Mouse (Mus musculus): ENCODE measurements around the gene Dhdh. TPM values are rescaled to one million over a fixed set of nuclear protein-coding genes. Genes with fewer than 3 reads are reported as not detected.

Gene Dhdh
- polyA plus RNA-seq (2017; shearing (Covaris generic)) = 0.95 TPM

DNA sequence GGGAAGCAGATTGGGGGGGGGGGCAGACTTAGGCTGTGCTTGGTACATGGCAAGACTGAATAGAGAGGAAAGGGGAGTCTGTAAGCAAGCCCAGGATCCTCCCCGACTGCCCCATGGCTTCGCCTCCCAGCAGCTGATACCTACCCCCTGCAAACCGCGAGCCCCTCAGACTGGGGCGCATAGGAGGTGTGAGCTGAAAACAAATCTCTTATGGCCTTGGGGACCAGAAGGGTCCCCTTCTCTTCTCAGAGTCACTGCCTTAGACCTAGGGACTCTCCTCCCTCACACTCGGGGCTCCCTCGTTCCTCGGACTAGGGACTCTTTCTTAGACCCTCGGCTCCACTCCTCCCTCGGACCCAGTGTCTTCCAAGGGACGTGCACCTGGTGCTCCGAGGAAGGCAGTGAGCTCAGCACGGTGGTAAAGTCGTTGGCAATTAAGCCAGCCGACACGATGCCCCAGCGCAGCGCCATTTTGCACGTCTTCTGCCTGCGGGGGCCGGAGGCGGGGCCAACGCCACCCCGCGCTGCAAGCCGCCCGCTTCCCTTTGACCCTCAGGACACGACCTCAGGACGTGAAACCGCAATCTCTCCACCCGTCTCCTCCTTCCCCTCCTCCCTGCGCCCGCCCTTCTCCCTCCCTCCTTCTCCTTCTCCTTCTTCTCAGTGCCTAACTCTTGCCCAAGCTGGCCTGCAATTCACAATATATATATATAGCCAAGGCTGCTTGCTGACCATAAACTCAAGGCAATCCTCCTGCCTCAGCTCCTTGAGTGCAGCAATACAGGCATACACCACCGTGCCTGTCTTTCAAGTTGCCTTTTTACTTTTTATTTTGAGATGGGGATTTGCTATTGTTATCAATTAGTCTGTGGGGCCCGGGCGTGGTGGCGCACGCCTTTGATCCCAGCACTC is at the start of gene Dhdh:
TSS of gene Dhdh (minus strand) at position 513 of the 912 bp plus-strand sequence.

DNA sequence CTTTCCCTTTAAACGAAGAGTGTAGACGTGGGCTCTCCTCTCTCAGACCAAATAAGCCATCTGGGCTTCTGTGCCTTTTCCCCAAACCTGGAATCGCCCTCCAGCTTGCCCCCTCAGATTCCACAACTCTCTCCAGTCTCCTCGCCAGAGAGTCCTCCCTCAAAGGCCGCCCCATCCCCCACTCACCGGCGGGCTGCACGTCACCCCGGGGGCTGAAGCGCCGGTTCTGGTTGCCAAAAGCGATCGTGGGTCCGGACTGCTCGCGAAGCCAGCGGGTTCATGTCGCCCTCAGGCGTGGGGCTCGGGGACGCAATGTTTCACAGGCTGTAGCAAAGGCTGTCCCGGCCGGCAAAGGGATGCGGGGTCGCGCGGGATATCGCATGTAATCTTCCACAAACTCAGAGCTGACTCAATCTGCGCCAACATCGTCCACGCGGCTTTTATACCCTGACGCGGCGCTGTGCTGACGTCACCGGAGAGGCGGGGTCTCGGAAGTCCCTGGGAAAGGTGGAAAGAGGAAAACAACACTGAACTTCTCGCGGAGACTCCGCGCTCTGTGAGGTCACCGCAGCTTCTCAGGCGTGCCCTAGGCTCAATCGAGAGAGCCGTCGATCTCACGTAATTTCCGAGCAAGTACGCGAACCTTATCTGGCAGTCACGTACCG is 37.3 kb upstream of the Dhdh start, which contains the start of the genes Ppp1r15a and Plekha4:
TSS of gene Ppp1r15a (minus strand) at position 460 of the 665 bp plus-strand sequence.
TSS of gene Plekha4 (plus strand) at position 522 of the 665 bp plus-strand sequence.

DNA sequence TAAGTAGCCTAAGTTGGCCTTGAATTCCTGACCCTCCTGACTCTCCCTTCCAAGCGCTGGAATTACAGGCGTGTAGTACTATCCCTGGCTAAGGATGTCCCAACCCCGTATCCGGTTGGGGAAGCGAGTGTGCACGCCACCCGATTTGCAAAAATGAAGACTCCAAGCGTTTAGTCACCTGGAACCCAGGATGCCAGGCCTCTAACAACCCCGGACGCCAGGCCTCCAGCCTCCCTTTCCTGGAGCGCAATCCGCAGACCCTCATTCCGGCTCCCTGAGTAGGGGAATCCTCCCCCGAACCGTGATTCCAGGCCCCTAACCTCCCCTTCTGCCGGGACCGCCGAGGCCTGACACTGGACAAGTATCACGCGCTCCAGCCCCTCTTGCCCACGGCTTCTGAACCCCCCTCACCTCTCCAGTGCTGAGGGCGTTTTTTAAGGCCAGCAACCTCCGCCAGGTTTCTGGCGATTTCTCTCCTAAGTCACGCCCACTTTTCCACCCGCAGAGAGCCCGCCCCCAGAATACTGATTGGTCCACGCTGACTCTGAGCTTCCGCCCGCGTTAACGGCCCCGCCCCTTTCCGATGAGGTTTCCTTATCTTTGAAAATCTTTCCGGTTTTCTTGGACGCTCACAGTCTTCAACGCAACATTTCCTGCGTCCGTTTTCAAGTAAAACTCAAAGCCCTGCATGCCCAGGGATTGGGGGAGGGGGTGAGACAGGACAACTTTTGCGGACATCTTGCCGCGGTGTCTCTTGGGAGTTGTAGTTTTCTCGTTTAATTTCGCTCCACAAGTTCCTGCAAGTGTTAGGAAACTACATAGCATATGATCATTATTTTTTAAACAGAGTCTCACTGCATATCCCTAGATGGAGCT is 21.5 kb upstream of the Dhdh start, which contains the start of gene Nucb1:
TSS of gene Nucb1 (minus strand) at position 495 of the 876 bp plus-strand sequence.

DNA sequence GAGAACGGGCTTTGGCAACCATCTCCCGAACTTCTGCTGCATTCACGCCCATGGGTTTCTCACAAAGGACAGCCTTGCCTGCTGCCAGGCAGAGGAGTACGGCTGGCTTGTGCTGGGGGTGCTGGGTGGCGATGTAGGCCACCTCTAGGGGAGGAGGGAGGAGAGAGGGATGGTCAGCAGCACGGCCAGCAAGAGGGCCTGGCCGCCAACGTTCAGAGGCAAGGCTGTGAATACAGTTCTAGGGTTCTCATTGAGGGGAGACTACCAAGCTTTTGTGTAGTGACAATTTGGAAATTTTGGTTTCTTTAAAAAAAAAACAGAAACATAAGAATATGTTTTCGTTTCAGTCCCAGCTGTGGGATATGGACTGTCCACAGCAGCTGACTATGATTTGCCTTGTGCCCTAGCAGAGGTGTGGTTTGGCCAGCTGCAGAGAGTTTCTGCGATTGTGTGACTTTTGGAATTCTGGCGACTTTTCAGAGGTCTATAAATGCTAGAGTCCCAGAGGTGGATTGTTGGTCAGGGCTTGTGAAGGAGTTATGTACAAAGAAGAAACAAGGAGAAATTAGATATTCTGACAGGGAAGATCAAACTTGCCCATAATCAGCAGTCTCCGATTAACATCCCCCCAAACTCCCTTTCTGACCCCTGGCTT is 1.7 kb downstream of the Dhdh start, which contains the start of gene Gm45808:
TSS of gene Gm45808 (minus strand) at position 51 of the 655 bp plus-strand sequence.

DNA sequence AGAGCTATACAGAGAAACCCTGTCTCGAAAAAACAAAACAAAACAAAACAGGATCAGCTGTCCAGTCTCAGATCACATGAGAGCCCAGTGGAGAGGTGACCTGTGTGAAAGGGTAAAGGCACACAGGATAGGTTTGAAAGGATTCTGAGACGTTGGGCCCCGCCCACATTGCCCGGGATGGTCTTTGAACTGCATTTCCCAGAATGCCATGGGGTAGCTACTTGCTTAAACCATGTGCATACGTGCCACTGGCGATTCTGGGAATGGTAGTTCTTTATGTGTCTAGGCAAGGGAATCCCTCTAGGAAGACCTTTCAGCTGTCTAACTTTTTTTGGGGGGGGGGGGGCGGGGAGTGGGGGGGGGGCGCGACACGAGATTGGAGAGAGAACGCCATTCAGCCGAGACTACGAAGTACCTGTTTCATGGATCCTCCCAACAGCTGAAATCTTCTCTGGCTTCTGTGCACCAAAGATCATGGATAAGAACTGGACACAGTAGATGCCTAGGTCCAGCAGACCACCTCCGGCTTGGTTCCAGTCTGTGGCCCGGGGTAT is 7.2 kb downstream of the Dhdh start, which contains the start of gene Tulp2:
TSS of gene Tulp2 (plus strand) at position 504 of the 554 bp plus-strand sequence.

DNA sequence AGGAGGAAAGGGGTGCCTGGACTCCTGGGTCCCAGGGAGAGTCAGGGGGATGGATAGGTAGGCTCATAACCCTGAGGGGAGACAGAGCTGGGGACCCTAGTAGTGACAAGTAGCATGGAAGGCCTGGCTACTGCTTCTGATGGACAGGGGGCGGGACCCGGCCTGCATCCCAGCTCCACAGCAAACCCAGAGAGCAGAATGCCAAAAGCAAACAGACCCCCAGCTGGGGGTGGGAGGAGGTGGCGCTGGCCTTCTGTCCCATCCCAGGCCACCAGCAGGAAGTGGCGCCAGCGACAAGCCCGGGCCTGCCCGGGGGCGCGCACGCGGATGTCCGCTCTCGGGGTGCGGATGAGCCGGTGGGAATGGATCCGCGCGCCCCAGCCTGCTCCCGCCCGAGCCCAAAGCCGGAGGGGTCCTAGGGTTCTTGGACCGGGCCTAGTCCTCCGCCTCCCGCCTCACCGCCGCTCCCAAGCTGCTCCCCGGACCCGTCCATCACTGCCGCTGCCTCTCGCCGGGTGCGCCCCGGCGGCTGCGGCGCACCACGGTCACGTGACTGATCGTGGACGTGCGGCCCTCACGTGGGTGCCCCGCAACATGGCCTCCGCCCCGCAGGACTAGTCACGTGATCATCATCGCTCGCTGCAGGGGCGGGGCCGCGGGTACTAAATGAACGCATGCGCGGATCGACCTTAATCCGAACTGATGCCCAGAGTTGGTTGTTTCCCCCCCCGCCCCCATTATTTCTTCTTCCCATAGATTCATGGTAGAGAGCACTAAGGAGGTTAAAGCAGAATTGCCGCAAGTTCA is 22.1 kb downstream of the Dhdh start, which contains the start of gene Bax:
TSS of gene Bax (minus strand) at position 616 of the 807 bp plus-strand sequence.

DNA sequence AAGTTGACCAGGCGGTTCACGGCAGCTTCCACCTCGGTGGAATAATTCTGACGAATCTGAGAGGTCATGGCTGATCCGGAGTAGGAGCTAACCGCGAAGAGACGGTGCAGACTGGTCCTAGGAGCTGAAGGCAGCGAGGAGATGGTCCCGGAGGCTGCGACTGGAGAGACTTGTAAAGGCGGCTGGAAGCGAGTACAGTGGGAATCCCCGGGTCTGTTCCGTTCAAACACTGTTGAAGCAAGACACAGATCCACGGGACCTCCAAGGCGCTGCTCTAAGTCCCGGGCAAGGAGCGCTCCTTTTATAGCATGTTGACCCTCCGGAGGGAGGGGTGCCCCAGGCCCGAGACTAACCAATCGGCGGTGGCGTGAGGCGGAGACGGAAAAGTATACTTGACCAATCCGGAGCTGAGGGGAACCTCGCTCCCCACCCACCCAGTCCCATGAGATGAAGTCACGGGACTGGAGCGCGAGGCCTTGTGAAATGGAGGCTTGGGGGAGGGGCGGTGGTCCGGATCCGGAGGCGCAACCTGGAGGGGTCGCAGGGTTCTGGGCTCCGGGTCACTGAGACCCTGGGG is 29.0 kb downstream of the Dhdh start, which contains the start of gene Ftl1:
TSS of gene Ftl1 (minus strand) at position 321 of the 577 bp plus-strand sequence.

DNA sequence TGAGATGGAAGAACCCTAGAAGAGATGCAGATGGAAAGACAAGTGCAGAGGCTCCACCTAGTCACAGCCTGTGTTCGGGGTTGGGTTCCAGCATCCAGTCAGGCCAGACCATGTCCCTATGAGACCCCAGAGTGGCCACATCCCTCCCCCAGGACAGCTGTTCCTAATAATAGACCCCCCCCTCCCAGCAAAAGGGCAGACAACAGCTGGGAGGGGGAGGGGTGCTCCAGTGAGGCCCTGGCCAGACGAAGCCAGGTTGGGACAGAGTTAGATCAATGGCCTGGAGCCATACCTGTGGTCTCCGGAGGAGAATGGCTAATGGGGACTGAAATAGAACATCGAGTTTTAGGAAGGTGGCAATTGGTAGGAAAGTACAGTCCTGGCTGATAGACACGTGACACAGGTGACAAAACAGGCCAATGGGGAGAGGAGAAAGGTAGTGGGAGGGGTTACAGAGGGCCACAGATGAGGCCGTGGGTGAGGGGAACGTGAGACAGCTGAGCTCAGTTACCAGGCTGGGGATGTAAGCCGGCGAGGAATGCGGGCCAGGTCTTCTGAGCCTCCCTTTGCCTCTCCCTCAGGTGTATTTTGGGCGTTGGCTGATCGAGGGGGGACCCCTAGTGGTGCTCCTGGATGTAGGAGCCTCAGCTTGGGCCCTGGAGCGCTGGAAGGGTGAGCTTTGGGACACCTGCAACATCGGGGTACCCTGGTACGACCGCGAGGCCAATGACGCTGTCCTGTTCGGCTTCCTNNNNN is 50.9 kb downstream of the Dhdh start, which contains the start of gene Ruvbl2:
TSS of gene Ruvbl2 (minus strand) at position 576 of the 756 bp plus-strand sequence.

DNA sequence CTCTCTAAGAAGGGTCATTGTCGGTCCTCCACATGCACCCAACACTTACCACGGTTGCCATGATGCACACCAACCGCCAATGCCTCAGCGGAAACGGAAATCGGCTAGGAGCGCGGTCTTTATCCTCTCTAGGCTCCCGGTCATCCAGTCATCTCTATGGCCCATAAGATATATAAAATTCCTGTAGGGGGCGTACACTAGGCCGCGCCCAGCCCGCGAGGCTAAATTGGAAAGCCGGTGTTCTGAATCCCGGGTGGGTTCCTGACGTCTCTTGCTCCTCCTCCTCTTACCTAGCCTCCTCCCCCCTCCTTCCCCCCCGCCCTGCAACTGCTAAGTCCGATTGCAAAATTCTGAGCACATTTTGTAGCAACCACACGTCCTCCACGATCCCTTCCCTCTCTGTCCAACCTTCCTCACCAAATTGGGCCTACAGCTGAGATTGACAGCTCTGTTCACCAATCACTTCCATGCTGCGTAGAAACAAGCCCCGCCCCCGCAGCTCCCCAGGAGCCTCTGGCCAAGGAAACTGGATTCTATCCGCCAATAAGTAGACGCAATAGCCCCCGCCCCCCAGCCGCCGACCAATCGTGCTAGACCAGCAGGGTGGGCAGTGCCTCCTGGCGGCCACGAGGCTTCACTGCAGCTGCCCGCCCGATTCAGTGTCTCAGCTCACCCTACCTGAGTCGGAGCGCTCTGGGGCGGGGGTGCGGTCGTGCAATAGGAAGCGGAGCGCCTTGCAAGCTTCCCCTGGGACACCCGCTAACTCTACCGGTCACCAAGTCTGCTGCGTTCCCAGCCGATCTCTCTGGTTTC is 54.2 kb downstream of the Dhdh start, which contains the start of gene Gys1:
TSS of gene Gys1 (plus strand) at position 642 of the 813 bp plus-strand sequence.

Other genes starting within 250 kb of the Dhdh start
- gene Cd37, start 249.7 kb downstream of the Dhdh start, polyA plus RNA-seq (2017; shearing (Covaris generic)) = 675 TPM
- gene Slc6a16, start 247.7 kb downstream of the Dhdh start, polyA plus RNA-seq (2017; shearing (Covaris generic)) = not detected
- gene Slc6a21, start 211.3 kb downstream of the Dhdh start, polyA plus RNA-seq (2017; shearing (Covaris generic)) = not detected
- gene Trpm4, start 155.0 kb downstream of the Dhdh start, polyA plus RNA-seq (2017; shearing (Covaris generic)) = 22.4 TPM
- gene Hrc, start 153.5 kb downstream of the Dhdh start, polyA plus RNA-seq (2017; shearing (Covaris generic)) = not detected
- not detected for gene Ppfia3, start 121.8 kb downstream of the Dhdh start, polyA plus RNA-seq (2017; shearing (Covaris generic))
- gene Lin7b, start 118.2 kb downstream of the Dhdh start, polyA plus RNA-seq (2017; shearing (Covaris generic)) = not detected
- 227 TPM for gene Snrnp70, start 93.1 kb downstream of the Dhdh start, polyA plus RNA-seq (2017; shearing (Covaris generic))
- gene Kcna7, start 83.2 kb downstream of the Dhdh start, polyA plus RNA-seq (2017; shearing (Covaris generic)) = not detected
- gene Ntf5, start 75.1 kb downstream of the Dhdh start, polyA plus RNA-seq (2017; shearing (Covaris generic)) = 0.78 TPM
- not detected for gene Lhb, start 68.0 kb downstream of the Dhdh start, polyA plus RNA-seq (2017; shearing (Covaris generic))
- gene Gys1, start 54.0 kb downstream of the Dhdh start, polyA plus RNA-seq (2017; shearing (Covaris generic)) = 18.4 TPM
- gene Ruvbl2, start 50.7 kb downstream of the Dhdh start, polyA plus RNA-seq (2017; shearing (Covaris generic)) = 64.0 TPM
- gene Ftl1, start 28.9 kb downstream of the Dhdh start, polyA plus RNA-seq (2017; shearing (Covaris generic)) = 2,222 TPM
- gene Bax, start 21.9 kb downstream of the Dhdh start, polyA plus RNA-seq (2017; shearing (Covaris generic)) = 253 TPM
- 1.0 TPM for gene Tulp2, start 6.9 kb downstream of the Dhdh start, polyA plus RNA-seq (2017; shearing (Covaris generic))
- not detected for gene Gm45808, start 2.0 kb downstream of the Dhdh start, polyA plus RNA-seq (2017; shearing (Covaris generic))
- gene Nucb1, start 21.6 kb upstream of the Dhdh start, polyA plus RNA-seq (2017; shearing (Covaris generic)) = 310 TPM
- gene Ppp1r15a, start 37.5 kb upstream of the Dhdh start, polyA plus RNA-seq (2017; shearing (Covaris generic)) = 57.1 TPM
- gene Plekha4, start 37.5 kb upstream of the Dhdh start, polyA plus RNA-seq (2017; shearing (Covaris generic)) = 0.71 TPM
- gene Hsd17b14, start 66.1 kb upstream of the Dhdh start, polyA plus RNA-seq (2017; shearing (Covaris generic)) = 1.6 TPM
- gene Bcat2, start 81.3 kb upstream of the Dhdh start, polyA plus RNA-seq (2017; shearing (Covaris generic)) = 68.4 TPM
- gene Fgf21, start 126.7 kb upstream of the Dhdh start, polyA plus RNA-seq (2017; shearing (Covaris generic)) = not detected
- not detected for gene Fut1, start 128.5 kb upstream of the Dhdh start, polyA plus RNA-seq (2017; shearing (Covaris generic))
- not detected for gene Izumo1, start 133.0 kb upstream of the Dhdh start, polyA plus RNA-seq (2017; shearing (Covaris generic))
- gene Rasip1, start 138.7 kb upstream of the Dhdh start, polyA plus RNA-seq (2017; shearing (Covaris generic)) = 0.65 TPM
- gene Mamstr, start 151.2 kb upstream of the Dhdh start, polyA plus RNA-seq (2017; shearing (Covaris generic)) = 0.65 TPM
- 0.12 TPM for gene Fut2, start 177.6 kb upstream of the Dhdh start, polyA plus RNA-seq (2017; shearing (Covaris generic))
- not detected for gene Ntn5, start 195.2 kb upstream of the Dhdh start, polyA plus RNA-seq (2017; shearing (Covaris generic))
- 0.20 TPM for gene Sec1, start 205.6 kb upstream of the Dhdh start, polyA plus RNA-seq (2017; shearing (Covaris generic))
- 9.3 TPM for gene Car11, start 211.0 kb upstream of the Dhdh start, polyA plus RNA-seq (2017; shearing (Covaris generic))
- gene Dbp, start 216.3 kb upstream of the Dhdh start, polyA plus RNA-seq (2017; shearing (Covaris generic)) = 14.7 TPM
- gene Rpl18, start 226.7 kb upstream of the Dhdh start, polyA plus RNA-seq (2017; shearing (Covaris generic)) = 1,529 TPM
- gene Sphk2, start 229.2 kb upstream of the Dhdh start, polyA plus RNA-seq (2017; shearing (Covaris generic)) = 40.4 TPM
- gene Fam83e, start 232.4 kb upstream of the Dhdh start, polyA plus RNA-seq (2017; shearing (Covaris generic)) = not detected
- not detected for gene Spaca4, start 237.0 kb upstream of the Dhdh start, polyA plus RNA-seq (2017; shearing (Covaris generic))

Measured in inflammation-experienced regulatory T-cells, adult 16 weeks (primary cell).